Mouse (Mus musculus): ENCODE measurements around the gene Jade1.

Gene Jade1

DNA sequence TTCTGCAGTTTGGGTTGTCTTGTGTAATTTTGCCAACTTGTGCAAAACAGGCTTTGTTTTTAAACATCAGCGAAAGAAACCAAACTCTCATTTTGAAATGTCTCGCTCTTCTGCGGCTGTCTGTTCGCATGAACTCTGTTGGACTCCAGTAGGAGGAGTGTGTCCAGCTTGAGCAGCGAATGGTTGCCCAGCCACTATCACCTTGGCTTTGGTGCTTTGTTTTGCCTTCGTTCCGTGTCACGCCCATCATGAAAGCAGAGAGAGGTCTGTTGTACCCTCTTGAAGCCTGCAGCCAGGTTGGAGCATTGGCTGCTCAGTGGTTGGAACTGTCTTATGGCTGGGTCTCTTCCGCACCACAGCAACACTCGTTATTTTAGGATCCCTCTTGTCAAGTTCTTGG, 43.7 kb downstream of the Jade1 start:
- no peak for DNase-seq (ENCODE audit: extremely low read depth, low read depth)

DNA sequence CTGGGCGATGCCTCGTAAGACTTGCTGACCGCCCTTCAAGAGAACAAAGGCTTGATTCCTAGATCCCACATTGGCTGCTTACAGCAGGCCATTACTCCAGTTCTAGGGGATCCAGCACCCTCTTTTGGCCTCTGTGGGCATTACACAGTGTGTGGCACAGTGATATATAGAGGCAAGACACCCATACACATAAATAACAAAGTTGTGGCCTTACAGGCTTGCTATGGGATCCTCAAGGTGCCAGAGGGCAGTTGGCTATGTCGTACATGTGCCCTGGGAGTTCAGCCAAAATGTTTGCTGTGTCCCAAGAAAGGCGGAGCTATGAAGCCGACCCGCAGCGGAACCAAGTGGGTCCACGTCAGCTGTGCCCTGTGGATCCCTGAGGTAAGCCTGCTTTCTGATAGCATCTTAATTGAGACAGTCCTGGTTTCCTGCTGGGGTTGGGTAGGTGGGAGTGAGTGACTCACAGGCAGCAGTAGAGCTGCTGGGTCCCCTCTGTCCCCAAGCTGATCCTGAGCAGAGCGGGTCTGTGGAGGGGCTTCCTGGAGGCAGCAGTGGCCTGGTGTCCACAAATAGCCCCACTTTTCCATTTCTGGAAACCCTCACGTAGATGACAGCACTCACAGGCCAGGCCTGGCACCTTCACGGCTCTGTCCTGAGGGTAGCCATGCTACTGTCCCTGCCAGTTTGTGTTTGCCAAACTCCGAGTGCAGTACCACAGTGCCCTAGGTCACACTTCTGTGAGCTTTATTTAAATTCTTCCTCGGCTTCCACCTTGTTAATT, 44.5 kb downstream of the Jade1 start:
- DNase-seq (ENCODE audit: extremely low read depth, low read depth): no peak

DNA sequence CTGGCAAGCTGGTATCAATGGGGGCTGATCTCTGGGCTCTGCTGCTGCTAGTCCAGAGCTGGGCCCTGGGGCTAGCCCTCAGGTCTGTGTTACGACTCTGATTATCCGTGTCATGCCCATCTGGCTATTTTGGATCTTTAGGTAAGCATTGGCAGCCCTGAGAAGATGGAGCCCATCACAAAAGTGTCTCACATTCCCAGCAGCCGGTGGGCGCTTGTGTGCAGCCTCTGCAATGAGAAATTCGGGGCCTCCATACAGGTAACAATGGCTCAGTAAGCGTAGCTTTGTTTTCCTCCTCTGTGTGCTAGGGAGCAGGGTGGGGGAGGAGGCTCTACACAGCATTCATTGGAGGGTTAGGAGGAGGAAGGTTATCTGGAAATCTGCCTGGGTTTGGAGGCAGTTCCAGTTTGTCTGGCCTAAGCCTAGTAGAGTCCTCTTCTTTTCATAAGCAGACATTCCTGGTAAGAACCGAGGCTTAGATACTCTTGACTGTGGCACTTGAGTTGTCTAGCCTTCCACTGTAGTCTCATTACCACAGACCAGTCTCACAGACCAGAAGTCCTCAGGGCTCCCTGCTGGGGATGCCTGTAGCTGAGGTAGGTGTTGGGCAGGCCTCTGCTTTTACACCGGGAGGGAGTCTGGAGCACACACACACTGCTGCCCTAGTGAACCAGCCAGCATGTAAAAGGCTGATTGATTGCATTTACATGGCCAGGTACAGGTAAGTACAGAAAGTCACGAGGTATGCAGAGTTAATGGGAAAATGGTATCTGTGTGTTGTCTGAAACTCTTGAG, 45.9 kb downstream of the Jade1 start:
- no peak for DNase-seq (ENCODE audit: extremely low read depth, low read depth)

DNA sequence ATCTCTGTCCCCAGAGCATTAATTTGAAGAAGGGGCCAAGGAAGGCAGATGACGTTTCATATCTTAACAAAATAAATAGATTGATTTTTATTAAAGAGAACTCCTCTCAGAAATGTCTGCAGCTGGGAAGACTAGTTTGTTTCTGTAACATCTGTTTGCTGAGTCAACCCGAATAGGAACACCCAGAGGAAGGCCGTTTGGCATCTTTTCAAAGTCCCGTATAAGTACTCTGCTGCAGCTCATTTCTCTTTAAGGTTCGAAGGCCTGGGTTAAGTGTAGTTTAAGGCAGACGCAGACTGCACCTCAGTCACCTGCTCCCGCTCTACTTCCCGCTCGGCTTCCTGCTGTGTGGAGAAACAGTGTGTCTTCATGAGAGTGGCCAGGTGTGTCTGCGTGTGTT, 47.4 kb downstream of the Jade1 start:
- DNase-seq (ENCODE audit: extremely low read depth, low read depth): no peak

DNA sequence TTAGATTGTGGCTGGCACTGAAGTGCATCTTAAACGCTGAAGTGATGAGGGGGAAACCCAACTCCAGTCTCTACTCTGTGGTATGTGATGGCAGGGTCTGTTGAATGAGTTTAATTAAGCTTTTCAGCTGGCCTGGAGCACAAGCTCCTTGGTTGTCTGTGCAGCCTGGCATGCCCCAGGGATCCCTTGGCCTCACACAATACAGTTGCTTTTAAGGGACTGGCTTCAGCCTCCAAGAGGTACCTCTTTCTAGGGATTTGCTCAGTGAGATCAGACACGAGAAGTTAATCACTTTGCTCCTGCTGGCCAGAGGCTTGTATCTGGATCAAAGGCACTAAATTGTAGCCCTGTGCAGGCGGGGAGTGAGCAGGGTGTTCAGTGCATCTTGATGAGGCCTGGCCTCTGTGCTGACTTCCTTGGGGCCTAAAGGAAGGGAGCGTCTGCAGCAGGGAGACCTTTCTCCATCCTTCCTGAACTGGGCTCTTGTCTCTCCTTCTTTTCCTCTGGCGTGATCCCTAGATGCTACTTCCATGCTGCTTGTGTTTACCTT, 48.0 kb downstream of the Jade1 start:
- no peak for DNase-seq (ENCODE audit: extremely low read depth, low read depth)

DNA sequence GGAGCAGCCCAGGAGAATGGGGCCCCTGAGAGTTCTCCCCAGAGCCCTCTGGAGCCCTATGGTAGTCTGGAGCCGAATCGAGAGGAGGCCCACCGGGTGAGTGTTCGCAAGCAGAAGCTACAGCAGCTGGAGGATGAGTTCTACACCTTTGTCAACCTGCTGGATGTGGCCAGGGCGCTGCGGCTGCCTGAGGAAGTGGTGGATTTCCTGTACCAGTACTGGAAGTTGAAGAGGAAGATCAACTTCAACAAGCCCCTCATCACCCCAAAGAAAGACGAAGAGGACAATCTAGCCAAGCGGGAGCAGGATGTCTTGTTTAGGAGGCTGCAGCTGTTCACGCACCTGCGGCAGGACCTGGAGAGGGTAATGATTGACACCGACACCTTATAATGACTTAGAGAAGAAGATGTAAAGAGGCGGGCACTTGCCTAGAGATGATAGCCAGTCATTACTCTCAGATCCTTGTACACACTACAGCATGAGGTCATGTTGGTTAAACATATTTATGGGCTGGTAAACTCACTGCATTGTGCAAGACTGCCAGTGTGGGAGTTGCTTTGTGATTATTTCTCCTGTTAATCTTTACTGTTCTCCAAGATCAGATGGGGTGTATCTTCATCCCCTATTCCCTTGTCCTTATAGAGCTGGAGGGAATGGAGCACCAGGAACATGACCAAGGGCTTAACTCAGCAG, 49.2 kb downstream of the Jade1 start:
- no peak for DNase-seq (ENCODE audit: extremely low read depth, low read depth)

DNA sequence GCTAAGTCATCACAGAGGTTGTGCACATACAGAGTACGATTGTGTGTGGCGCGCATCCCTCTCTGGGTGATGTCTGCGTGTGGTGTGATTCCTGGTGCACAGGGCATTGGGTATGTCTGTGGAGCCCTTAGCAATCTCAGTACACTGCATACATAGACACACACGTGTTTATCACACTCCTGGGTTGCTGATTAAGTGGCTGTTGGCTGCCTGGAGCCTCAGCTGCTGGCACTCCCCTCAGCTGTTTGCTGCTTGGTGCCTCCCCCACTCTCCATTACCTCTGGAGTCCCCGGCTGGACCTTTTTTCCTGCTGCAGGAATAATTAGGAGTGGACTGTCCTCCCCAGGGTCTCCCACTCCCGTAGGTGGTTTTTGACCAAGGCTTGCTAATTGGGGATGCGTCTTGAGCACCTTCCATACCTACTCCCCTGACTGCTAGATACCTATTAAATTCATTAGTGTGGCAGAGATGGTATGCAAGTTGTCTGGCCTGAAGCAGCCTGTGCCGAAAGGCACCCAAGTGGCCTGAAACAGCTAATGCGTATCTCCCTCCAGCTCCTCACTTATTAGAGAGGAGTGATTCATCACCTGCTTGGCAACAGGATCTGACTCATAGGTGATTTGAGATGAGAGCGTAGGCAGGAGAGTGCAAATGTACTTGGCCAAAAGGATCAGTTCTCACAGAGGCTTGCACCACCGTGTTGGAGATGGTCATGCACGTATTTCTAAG, 50.2 kb downstream of the Jade1 start:
- DNase-seq (ENCODE audit: extremely low read depth, low read depth): no peak

DNA sequence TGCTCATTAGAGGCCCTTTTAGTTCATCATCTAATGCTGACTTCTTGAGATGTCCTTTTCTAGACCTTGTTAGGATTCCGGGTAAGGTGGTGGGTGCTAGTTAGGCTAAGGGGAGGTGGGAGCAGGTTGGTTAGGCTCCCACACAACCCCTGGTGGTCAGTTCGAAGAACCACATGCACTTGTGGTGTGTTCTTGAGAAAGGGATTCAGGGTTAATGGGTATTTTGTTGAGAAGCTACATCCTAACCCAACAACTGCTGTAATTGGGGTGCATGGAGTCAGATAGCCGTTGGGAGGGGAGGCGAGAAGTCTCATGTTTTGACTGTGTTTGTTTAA, 50.8 kb downstream of the Jade1 start:
- DNase-seq (ENCODE audit: extremely low read depth, low read depth): no peak

DNA sequence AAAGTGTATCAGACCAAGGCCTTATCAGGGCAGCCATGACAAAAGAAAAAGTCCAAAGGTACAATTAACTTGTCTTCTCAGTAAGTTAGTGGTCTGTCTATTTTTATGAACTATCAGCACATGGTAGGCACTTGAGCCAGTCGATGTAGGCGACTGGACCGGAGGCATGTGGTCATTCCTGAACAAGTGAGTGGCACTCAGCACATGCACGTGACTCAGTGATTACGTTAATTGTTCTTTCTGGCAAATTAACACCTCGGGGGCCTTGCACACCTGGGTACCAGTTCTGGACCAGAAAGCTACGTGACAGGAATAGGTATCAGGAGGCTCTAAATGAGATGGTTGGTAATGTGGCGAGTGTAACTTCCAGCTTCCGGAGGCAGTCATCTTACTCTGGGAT, 51.5 kb downstream of the Jade1 start:
- no peak for DNase-seq (ENCODE audit: extremely low read depth, low read depth)

DNA sequence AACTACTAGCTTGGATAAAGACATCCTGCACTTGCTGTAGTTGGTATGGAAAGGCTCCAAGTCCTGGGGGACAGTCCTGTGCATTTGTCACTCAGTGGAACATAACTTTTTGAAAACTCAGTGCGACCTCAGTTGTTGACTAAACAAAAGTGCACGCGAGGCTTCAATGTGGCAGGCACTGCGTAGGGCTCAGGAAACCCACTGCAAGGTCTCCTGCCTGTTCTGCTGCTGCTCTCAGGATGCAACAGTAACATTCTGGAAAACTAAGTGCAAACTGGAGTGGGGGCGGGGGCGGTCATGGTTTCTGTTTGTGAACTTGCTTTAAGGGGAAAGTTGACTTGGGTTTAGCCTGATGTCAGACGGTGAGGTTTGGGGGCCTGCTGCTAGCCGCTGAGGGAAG, 51.9 kb downstream of the Jade1 start:
- no peak for DNase-seq (ENCODE audit: extremely low read depth, low read depth)

DNA sequence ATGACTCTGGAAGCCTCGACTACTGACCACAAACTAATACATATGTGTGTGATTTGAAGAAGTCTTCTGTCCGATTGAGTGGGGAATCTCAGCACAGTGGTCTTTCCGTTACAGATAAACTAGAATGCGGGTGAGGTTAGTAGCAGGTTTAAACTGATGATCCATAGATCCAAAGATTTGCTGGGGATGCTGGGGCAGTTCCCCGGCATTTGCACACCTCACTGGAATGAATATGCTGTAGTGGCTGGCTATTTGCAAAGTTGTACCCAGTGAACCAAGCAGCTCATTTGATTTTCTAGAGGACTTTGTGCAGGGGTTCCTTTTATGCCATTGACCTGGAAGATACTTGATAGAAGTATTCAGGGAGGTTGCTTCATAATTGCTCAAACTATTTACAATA, 53.5 kb downstream of the Jade1 start:
- no peak for DNase-seq (ENCODE audit: extremely low read depth, low read depth)

DNA sequence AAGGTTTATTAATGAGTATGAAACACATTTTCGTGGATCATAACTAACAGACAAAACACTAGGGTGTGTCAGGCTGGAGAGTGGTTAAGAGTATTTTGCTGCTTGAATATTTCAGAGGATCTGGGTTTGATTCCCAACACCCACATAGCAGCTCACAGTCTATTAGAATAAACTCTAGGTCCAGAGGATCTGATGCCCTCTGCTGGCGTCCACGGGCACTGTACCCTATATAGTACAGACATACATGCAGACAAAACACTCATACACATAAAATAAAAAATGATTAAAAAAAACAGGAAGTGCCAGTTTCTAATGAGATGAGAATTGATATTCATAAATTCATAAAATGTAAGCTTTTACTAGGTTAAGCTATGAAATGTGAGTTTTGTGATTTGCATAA, 56.7 kb downstream of the Jade1 start:
- DNase-seq (ENCODE audit: extremely low read depth, low read depth): peak; percentile 47

DNA sequence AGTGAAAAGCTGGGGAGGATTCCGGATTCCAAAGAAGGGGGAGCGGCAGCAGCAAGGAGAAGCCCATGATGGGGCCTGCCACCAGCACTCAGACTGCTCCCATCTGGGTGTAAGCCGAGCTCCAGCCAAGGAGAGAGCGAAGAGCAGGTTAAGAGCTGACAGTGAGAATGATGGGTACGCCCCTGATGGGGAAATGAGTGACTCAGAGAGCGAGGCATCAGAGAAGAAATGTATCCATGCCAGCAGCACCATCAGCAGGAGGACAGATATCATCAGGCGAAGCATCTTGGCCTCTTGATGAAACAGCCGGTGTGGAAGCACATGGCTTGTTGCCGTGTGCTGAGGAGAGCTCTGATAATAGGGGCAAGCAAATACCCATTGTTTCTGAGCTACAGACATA, 58.2 kb downstream of the Jade1 start:
- DNase-seq (ENCODE audit: extremely low read depth, low read depth): no peak

DNA sequence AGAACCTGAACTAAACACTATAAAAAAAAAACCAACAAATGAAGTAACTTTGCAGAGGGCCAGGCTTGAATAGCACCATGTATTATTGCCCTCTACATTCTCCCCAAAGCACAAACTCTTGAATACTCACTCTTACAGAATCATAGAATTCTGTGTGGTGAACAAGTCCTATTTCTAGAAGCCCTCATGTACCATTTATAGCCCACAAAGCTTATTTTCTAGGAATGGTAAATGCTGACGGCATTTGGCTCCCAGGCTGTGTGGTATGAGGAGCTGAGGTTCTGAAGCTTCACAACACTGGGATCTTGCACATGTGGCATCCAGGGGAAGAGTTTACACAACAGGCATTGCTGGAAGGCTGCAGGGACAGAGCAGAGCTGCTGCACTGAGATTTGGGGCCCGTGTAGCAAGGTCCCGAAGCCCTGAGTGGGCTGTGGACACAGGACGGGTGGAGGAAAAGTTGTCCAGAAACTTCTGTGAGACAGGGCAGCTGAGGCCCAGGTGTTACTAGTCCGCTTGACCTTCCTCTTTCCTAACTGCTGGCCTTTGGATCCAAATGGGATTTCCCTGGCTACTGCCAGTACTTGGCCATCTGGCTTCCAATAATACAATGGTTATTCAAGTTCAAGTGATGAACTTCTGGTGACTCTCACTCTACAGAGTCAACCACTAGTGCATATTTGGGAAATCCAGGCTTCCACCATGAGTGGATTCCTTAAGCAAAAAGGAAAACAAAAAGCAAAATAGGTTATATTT, 58.9 kb downstream of the Jade1 start:
- DNase-seq (ENCODE audit: extremely low read depth, low read depth): no peak

DNA sequence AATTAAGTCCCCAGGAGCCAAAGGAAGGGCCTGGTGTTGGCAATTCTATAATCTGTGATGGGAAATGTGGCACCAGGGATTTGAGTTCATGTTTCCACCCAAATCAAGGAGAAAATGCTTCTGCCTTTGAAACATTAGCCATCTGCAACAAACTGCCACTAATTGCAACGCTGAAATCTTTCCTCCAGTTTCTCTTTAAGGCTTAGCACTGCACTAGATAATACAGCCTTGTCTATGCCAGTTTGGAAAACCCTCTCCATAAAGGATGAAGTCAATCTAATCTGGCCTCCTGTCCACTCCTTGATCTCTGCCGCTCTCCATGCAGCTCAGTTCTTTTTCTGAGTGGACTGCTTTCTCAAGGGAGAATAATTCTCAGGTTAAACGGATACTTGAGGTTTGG, 62.5 kb downstream of the Jade1 start:
- DNase-seq (ENCODE audit: extremely low read depth, low read depth): no peak

DNA sequence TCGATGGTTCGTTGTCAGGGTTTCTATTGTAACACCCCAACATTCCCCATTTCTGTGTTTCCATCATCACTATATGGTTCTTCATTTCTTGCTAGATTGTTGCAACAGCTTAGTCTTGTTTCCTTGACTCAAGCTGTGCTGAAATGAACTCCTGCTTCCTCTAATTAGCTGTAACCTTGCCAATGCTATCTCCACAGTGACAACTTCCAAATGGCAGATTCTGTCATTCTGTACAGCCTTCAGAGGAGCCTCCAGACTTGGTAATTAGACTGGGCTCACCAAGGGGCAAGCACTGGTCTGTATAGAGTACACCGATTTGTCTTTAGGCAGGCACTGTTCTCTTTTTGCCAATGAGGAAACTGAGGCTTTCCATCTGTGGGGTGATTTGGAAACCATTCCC, 63.0 kb downstream of the Jade1 start:
- no peak for DNase-seq (ENCODE audit: extremely low read depth, low read depth)

DNA sequence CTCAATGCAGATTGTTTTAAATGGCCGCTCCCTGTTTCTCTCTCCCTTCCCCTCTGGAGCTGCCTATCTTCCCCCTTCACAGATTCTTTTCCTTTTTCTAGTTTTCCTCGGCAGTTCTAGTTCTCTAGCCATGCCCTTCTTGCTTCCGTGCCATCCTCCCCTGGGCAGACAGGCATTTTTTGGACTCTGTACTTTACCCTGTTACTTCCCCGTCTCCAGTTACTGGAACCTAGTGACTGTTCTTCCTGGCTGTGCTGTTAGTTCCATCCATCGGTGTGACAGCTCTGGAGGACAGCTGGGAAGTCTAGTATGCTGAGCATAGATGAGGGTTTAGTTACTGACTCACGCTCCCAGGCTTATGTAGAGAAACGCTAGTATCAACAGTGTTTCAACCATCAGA, 65.4 kb downstream of the Jade1 start:
- DNase-seq (ENCODE audit: extremely low read depth, low read depth): no peak

DNA sequence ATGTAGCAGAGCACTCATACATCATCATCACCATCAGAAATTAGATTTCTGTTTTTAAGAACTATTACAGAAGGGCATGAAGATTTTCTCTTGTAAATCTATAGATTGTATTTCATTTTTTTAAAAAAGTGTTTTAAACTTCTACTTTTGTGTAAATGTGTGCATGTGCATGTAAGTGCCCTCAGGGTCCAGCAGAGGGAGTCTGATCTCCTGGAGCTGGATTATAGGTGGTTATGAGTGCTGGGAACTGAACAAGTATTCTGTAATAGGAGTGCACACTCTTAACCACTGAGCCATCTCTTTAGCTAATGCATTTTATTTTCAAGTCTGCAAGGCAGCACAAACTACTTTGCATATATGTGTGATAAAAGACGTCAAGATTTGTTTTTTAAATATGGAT, 100.1 kb downstream of the Jade1 start:
- peak; percentile 6 for DNase-seq (ENCODE audit: extremely low read depth, low read depth)
